Mouse (Mus musculus) skeletal muscle tissue, adult 2 months (tissue): ENCODE data around the gene Hist4h4.

Source experiments
- DNase-seq: peaks from one replicate; pipeline ENCODE4 v3.0.0-alpha.2; 2012; ENCODE audit warnings: low read depth, low spot score

Hist4h4 gene

GRCm38 (mm10) chr6:136782761-136783160 is 21.5 kb downstream of the Hist4h4 start:
- no peak for DNase-seq

GRCm38 (mm10) chr6:136782146-136782545 is 22.1 kb downstream of the Hist4h4 start:
- no peak for DNase-seq

DNA sequence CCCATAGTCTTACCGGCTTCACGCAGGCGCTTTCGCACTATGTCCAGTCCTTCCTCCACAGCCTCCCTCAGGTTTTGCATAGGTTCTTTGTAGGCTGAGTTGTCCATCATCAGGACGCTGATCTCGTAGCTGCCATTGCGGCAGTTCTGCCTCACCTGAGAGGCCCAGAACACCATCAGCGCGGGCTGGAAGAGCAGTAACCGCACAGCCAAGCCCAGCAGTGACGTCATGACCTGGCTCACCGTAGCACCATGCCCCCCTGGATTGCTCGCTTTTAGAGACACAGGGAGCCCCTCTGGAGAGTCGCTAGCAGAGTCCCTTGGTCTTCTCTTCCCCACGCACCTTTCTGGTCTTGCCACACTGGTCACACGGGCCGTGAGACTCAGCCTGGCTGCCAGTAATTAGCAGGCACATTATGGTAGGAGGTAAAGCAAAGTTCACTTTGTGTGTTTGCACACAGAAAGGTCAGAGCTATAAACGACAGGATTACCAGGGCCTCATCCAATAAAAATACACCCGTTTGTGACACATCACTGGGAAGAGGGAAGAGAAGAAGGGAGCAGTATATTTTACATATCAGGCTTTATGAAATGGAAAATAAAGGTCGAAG is 22.7 kb downstream of the Hist4h4 start, which contains the start of gene Gucy2c:
Gucy2c (minus strand) TSS at position 389 of the 610 bp plus-strand sequence.
- DNase-seq: no peak

GRCm38 (mm10) chr6:136776392-136776791 is 27.8 kb downstream of the Hist4h4 start:
- no peak for DNase-seq

DNA sequence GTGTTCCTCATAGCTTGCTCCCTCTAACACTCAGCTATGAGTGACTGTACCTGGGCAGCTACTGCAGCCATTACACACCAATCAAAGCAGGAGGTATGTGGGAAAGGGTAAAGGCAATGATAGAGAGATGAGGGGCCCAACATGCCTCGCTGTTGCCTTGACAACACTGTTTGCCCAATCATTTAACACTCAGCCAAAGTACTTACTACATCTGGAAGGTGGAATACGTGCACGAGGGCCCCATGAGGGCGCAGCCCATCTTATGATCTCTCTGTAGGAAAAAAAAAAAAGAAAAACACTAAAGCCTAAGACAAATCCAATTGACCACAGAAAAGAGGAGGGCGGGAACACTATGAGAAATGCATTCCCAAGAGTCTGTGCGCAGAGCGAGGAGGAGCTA is 34.4 kb downstream of the Hist4h4 start:
- no peak for DNase-seq

DNA sequence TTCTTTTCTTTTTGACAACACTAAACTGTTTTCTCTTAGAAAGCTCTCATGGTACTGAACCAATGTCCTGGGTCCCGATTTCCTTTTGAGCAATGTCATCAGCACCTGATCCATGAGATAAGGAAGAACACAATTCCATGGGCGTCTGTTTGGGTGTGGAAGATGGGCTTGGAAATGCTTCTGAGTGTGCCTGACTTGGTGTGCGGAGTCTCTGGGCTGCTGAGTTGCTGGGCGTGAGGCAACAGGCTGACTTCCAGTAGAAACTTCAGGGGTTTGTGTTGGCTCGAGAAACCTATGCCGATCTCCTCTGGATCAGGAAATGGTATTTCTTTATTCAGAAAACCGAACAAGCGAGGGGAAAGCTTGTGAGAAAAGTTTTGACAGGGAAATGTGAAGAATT is 35.1 kb downstream of the Hist4h4 start:
- DNase-seq: no peak

DNA sequence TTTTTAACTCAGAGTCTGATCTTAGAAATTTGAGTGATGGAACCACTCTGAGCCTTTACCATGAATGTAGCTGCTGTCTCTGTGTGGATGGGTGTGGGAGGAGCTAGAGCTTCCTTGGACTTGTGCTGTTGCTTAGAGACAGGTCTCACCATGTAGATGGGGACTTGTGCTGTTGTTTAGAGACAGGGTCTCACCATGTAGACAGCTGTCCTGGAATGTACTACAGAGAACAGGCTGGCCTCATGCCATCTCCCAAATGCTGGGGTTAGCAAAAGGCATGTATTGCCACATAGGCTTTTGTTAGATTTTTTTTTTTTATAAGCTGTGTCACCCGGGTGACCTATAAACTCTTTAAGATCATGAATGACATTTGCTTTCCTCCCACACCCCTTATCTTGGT is 40.3 kb downstream of the Hist4h4 start:
- DNase-seq: no peak
